Mouse (Mus musculus): ENCODE results near the gene Inca1.

DNA sequence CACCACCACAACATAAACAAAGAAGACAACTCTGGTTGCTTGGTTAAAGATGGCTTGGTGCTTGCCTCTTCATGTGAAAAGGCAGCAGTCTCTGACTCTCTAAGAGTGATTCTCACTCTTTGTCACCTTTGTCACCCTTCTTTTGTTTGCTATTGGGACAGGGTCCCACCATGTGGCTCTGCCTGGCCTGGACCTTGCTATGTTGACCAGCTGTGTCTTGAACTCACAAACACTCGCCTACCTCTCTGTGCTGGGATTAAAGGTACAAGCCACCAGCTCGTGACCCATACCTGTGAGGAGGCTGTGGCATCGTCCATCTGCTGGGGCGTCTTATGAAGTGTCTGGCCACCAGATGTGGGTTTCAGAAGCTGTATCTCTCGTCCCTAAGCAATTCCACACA lies 33.3 kb upstream of the Inca1 start:
- TF ChIP-seq CTCF (IDR thresholded peaks at IDR 0.05; ENCODE audit: extremely low read depth, insufficient read depth, low read length) (no peak), POLR2A (IDR thresholded peaks at IDR 0.05; ENCODE audit: extremely low read depth, insufficient read depth, low read length) (no peak)

All from cortical plate, adult 2 months (tissue).